Comparison of ENCODE assay signal across 8 mouse cellular contexts in the genomic region with DNA sequence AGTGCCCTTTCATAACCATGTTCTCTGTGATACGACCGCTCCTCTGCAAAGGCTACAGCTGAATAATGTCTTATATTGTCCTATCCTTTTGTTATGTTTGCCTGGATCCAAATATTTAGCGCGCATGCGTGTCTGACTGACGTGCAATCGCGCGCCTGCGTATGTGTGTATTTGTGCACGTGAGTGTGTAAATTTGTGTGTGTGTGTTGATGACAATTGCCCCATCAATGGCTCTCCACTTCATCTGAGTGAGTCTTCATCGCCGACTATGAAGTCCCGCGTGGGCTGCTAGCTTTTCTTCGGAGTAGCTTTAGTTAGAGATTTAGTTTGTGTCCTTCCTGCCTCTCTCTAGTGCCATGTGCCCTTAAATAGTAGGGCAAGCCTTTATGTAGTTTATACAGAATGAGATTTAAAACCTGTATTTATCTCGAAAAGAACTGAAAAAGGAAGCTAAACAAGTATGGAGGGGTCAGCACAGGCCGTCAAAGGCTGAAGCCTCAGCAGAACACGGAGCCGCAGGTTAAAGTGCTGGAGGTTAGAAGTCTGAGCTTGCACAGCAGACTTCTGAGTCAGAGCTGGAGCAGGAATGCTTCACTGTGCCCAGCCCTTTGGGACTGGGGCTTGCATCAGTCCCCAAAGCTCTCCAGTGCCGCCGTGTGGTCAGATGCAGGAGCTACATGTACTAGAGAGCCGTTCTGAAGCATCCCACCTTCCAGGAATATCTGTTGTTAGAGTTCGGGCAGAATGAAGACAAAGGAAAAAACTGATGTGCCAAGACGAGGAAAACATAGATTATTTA. TPM values are rescaled to one million over a fixed set of nuclear protein-coding genes. Genes with fewer than 3 reads are reported as not detected.
A peak's percentile ranks its signal among the peaks of the same experiment; 100 is the strongest.
DNase-seq lines count a peak whose midpoint lies in the region; ATAC-seq lines count a peak whose summit lies in the region.

No protein-coding gene starts in this region.

- peak; percentile 58 for DNase-seq in WW6 (ENCODE audit: low read depth, low spot score)
- peak; percentile 44 to 70 for DNase-seq in gastrocnemius, adult 8-10 months (ENCODE audit: low spot score in 2 of 2)
- DNase-seq in induced T-regulatory cell, adult 2 months (ENCODE audit: low read depth) = peak; percentile 83
- peak; percentile 26 to 67 for DNase-seq in left cerebral cortex, adult 8-10 months (ENCODE audit: low spot score in 2 of 2)
- DNase-seq in right cerebral cortex, postnatal 36 days (ENCODE audit: low spot score in 2 of 2) = peak; percentile 38 to 48
- peak; percentile 66 to 83 for DNase-seq in urinary bladder, postnatal 4 days (ENCODE audit: low spot score in 2 of 2)

- peak; percentile 99 for ATAC-seq in common myeloid progenitor, adult 5-6 weeks (replicated peaks; ENCODE audit: low read depth, poor library complexity, severe bottlenecking)
- ATAC-seq in megakaryocyte-erythroid progenitor cell, adult 5-6 weeks (replicated peaks; ENCODE audit: low FRiP score, low TSS enrichment, poor library complexity, severe bottlenecking) = peak; percentile 97

RNA-seq across cellular contexts. Expression of a gene that starts 38.5 kb away (rescaled TPM):
- total RNA-seq in common myeloid progenitor, adult 5-6 weeks (2017) = 0.68 and 1.0 TPM in 2 replicates
- total RNA-seq in gastrocnemius, adult 8-10 months (2022) = not detected
- 1 to 10 TPM; 3.4 to 3.9 (median 3.8) TPM for total RNA-seq in left cerebral cortex, adult 8-10 months (2022)
- 1.3 and 1.6 TPM in 2 replicates for total RNA-seq in megakaryocyte-erythroid progenitor cell, adult 5-6 weeks (2014; fragmentation: Nextera tagmentation)
- total RNA-seq in megakaryocyte-erythroid progenitor cell, adult 5-6 weeks (2017) = 0.34 and 0.70 TPM in 2 replicates

RNA-seq across cellular contexts. Expression of a gene that starts 53.9 kb away (rescaled TPM):
- total RNA-seq in common myeloid progenitor, adult 5-6 weeks (2017) = 2.1 and 3.6 TPM in 2 replicates
- total RNA-seq in gastrocnemius, adult 8-10 months (2022) = 10 to 100 TPM; 34.7 to 54.8 (median 46.8) TPM
- 10 to 100 TPM; 23.8 to 28.5 (median 27.2) TPM for total RNA-seq in left cerebral cortex, adult 8-10 months (2022)
- 2.7 and 3.0 TPM in 2 replicates for total RNA-seq in megakaryocyte-erythroid progenitor cell, adult 5-6 weeks (2014; fragmentation: Nextera tagmentation)
- total RNA-seq in megakaryocyte-erythroid progenitor cell, adult 5-6 weeks (2017) = 0.91 and 1.3 TPM in 2 replicates

Comparison
In these comparisons a context has a peak if more than half of its experiments do, and no peak if none do; other contexts are left out.
1. Peak in every context shown above with its lines: DNase-seq and ATAC-seq.